Mouse (Mus musculus): ENCODE measurements at regions not wholly inside any gene's neighbourhood (a gene's known extent, or its start where the extent isn't known, plus 50 kb on each side); places are given as distances from the start of the nearest gene placed in this dataset. TPM values are rescaled to one million over a fixed set of nuclear protein-coding genes. Genes with fewer than 3 reads are reported as not detected.

DNA sequence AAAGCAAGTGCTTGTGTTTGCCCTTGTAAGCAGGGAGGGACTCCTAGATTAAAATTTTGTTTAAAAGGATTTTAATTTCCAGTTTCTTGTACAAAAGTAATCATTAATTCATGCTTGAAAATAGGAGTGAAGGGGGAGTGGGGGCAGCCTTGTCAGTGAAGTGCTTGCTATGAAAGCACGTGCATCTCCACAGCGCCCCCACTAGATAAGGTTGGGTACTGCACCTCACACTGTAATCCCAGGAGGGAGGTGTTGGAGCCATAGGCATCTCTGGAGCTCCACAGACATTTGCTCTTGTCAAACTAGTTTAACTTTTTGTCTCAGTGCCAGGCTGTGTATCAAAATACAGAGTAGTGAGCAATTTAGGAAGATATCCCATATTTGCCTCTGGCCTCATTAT is 62.7 kb upstream of the Api5 start:
- Histone ChIP-seq H3K4me2 (ENCODE audit: low read length) (no peak overlapping the region), H3K36me3 (ENCODE audit: control insufficient read depth, insufficient read depth, low read length) (no peaks in the 10 kb centered on the region), H3K9ac (ENCODE audit: low read depth, low read length) (no peak overlapping the region), H3K4me3 (ENCODE audit: low read depth, low read length) (no peak overlapping the region), H3K27ac (ENCODE audit: low read length) (no peak overlapping the region), H3K27me3 (ENCODE audit: control insufficient read depth, insufficient read depth, low read depth, low read length) (no peaks in the 10 kb centered on the region), H3K4me1 (ENCODE audit: control insufficient read depth, insufficient read depth, low read length) (no peaks in the 10 kb centered on the region), H3K9me3 (replicated peaks; ENCODE audit: control insufficient read depth, low read length, poor library complexity, severe bottlenecking) (no peaks in the 10 kb centered on the region)
- no peak for ATAC-seq
- WGBS, result 50% methylated on average over 2 of the region's 2 CpGs

DNA sequence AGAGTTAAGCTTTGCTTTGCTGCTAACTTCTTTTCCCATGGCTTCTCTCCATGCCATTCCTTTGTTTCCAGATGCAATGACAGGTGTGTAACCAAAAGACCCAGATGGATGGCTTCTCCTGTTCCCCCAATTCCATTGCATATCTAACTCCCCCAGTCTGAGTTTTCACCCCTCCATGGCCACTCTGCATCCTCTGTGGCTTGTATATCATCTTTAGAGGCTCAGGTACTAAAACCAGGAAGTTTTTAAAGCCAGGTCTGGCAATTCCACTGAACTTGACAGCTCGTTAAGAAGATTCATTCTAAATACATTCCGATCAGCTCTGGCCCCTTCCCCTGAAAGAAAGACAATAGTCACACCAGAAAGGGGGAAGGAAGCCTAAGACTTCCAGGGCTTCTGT is 60.6 kb upstream of the Api5 start:
- no peaks in the 10 kb centered on the region for H3K27me3 ChIP-seq (ENCODE audit: control insufficient read depth, insufficient read depth, low read depth, low read length)
- no peak overlapping the region for H3K4me3 ChIP-seq (ENCODE audit: low read depth, low read length)
- no peak overlapping the region for H3K27ac ChIP-seq (ENCODE audit: low read length)
- no peaks in the 10 kb centered on the region for H3K9me3 ChIP-seq (replicated peaks; ENCODE audit: control insufficient read depth, low read length, poor library complexity, severe bottlenecking)
- 75% methylated on average over 2 of the region's 2 CpGs for WGBS
- no peaks in the 10 kb centered on the region for H3K4me1 ChIP-seq (ENCODE audit: control insufficient read depth, insufficient read depth, low read length)
- no peak for ATAC-seq
- H3K9ac ChIP-seq (ENCODE audit: low read depth, low read length), result no peak overlapping the region
- H3K4me2 ChIP-seq (ENCODE audit: low read length), result no peak overlapping the region
- H3K36me3 ChIP-seq (ENCODE audit: control insufficient read depth, insufficient read depth, low read length), result no peaks in the 10 kb centered on the region

Small RNA genes lying in the stretch of these regions (microRNA-seq; reads per million reads assigned to microRNA genes)
- not detected for gene Gm44461
